Mouse (Mus musculus): Measurements from ENCODE around the gene Eaf1.

DNA sequence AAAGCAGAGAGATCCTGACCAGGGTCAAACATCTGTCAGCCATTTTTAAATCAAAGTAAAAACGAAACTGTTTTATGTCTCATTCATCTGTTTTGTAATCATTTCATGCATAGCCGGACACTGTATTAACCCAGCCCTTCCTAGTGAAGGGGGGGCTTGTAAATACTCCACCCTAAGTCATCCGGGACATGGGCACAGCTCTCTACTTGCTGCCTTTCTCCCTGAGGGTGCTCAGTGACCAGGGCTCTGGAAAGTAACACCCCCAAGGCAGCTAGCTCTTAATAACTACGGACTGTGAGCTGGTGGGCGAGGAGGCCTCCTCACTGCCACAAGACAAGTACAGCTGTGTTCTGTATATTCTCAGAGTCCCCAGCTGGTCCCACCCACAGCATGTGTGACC is 45.2 kb upstream of the Eaf1 start:
- TF ChIP-seq EP300 (IDR thresholded peaks at IDR 0.05; ENCODE audit: insufficient read depth, low read depth, low read length) = no peak
- no peak for TF ChIP-seq CTCF (IDR thresholded peaks at IDR 0.05)
- TF ChIP-seq POLR2A (IDR thresholded peaks at IDR 0.05; ENCODE audit: insufficient read depth, low read depth, low read length) = no peak
